In the genomic region with DNA sequence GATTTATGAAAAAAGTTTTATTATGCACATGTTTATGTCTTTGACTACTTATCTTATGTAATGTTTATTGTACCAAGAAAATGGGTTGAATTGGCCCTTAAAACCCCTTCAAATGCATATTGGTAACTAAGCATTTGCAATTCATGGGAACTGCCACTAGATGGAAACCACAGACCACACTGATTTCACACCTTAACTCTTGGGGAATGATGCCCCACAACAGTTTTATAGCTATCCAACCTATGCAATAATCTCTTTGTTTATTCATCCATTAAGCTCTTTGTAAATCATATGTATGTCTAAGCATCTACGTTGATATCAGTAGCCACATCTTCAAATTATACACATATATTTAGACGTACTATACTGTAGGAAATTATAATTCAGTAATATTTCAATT, we compare ENCODE assay signal across 10 mouse cellular contexts.
DNase-seq lines count a peak whose midpoint lies in the region; ATAC-seq and TF ChIP-seq lines count a peak whose summit lies in the region.
"Had no signal": no experiment of that assay in that cellular context is flagged by ENCODE, and none has a peak within 500 bp of the region (broad histone marks: within the 10 kb centered on the region; RNA-seq: fewer than 3 reads in every experiment).

No protein-coding gene starts in this region.

- TF ChIP-seq EP300 in CH12.LX (IDR thresholded peaks at IDR 0.05; ENCODE audit: low read length): no peak

- TF ChIP-seq RAD21 in CH12.LX (IDR thresholded peaks at IDR 0.05; ENCODE audit: low read depth, low read length): peak; percentile 66

- no peaks in the 10 kb centered on the region for H3K4me1 ChIP-seq in hindbrain, embryonic 10.5 days (replicated peaks)
- no peaks in the 10 kb centered on the region for H3K4me1 ChIP-seq in hindbrain, embryonic 12.5 days
- no peaks in the 10 kb centered on the region for H3K4me1 ChIP-seq in CH12.LX (ENCODE audit: control insufficient read depth in 1 of 2, insufficient read depth in 2 of 2)
- H3K4me1 ChIP-seq: liver, embryonic 15.5 days had no signal

- no peak overlapping the region for H3K4me3 ChIP-seq in hindbrain, embryonic 10.5 days
- H3K4me3 ChIP-seq in hindbrain, embryonic 12.5 days: no peak overlapping the region
- no peak overlapping the region for H3K4me3 ChIP-seq in CH12.LX (replicated peaks in 1 of 3; ENCODE audit: low read depth in 2 of 3, low read length in 2 of 3, poor library complexity in 1 of 3)
- H3K4me3 ChIP-seq: heart, embryonic 13.5 days; liver, embryonic 15.5 days had no signal

- H3K27me3 ChIP-seq in hindbrain, embryonic 10.5 days (ENCODE audit: insufficient read depth, poor library complexity, severe bottlenecking): no peaks in the 10 kb centered on the region
- H3K27me3 ChIP-seq in hindbrain, embryonic 12.5 days: no peaks in the 10 kb centered on the region
- H3K27me3 ChIP-seq in CH12.LX (replicated peaks): no peaks in the 10 kb centered on the region
- H3K27me3 ChIP-seq: heart, embryonic 13.5 days; liver, embryonic 15.5 days had no signal

- H3K4me2 ChIP-seq in hindbrain, embryonic 12.5 days (replicated peaks): no peak overlapping the region
- H3K4me2 ChIP-seq in CH12.LX (ENCODE audit: insufficient read depth, low read depth, poor library complexity, severe bottlenecking): no peak overlapping the region
- H3K4me2 ChIP-seq: heart, embryonic 13.5 days; liver, embryonic 15.5 days had no signal

- in situ Hi-C loops in CH12.LX (cut with MboI; ENCODE audit: low pct_ligation_motif_present, low pct_unique_long_range_greater_than_20kb, low sequenced_read_pairs): no loop called here

- WGBS in hindbrain, embryonic 10.5 days: 60% methylated on average over 2 of the region's 2 CpGs
- 52% methylated on average over 2 of the region's 2 CpGs for WGBS in hindbrain, embryonic 12.5 days

- peak; percentile 51 to 58; a peak in 3 of 4 replicates for TF ChIP-seq CTCF in CH12.LX (conservative IDR thresholded peaks at IDR 0.05 in 1 of 2, IDR thresholded peaks at IDR 0.05 in 1 of 2; ENCODE audit: low read depth in 2 of 2, low read length in 2 of 2)

- peak; percentile 3 for DNase-seq in hindbrain, embryonic 10.5 days (ENCODE audit: low spot score)
- peak; percentile 20 for DNase-seq in CH12.LX (ENCODE audit: extremely low read depth)
- DNase-seq in cerebellum, adult 8-10 months: peak; percentile 8
- DNase-seq in layer of hippocampus, postnatal 10 days (ENCODE audit: low spot score in 2 of 2): peak; percentile 8 to 31
- DNase-seq in urinary bladder, postnatal 36 days (ENCODE audit: low spot score in 2 of 2): no peak
- no peak for DNase-seq in ovary, adult 18-20 months (ENCODE audit: low spot score)
- DNase-seq in gastrocnemius, adult 8-10 months (ENCODE audit: low spot score in 2 of 2): no peak

- dilution Hi-C loops in CH12.LX (cut with MboI; ENCODE audit: extremely low pct_ligation_motif_present, extremely low pct_unique_long_range_greater_than_20kb, low sequenced_read_pairs): no loop called here

- H3K9me3 ChIP-seq in hindbrain, embryonic 10.5 days: no peaks in the 10 kb centered on the region
- no peaks in the 10 kb centered on the region for H3K9me3 ChIP-seq in hindbrain, embryonic 12.5 days (replicated peaks)
- H3K9me3 ChIP-seq in CH12.LX (replicated peaks; ENCODE audit: low read length): no peaks in the 10 kb centered on the region
- H3K9me3 ChIP-seq: heart, embryonic 13.5 days; liver, embryonic 15.5 days had no signal

- H3K27ac ChIP-seq in hindbrain, embryonic 10.5 days: no peak overlapping the region
- no peak overlapping the region for H3K27ac ChIP-seq in hindbrain, embryonic 12.5 days
- no peak overlapping the region for H3K27ac ChIP-seq in CH12.LX (ENCODE audit: insufficient read depth, low read depth)
- H3K27ac ChIP-seq: heart, embryonic 13.5 days; liver, embryonic 15.5 days had no signal

- TF ChIP-seq POLR2A in CH12.LX (IDR thresholded peaks at IDR 0.05; ENCODE audit: low read depth, low read length): no peak

- H3K36me3 ChIP-seq in hindbrain, embryonic 10.5 days: no peaks in the 10 kb centered on the region
- no peaks in the 10 kb centered on the region for H3K36me3 ChIP-seq in hindbrain, embryonic 12.5 days
- H3K36me3 ChIP-seq in CH12.LX (replicated peaks in 1 of 2; ENCODE audit: control insufficient read depth in 1 of 2, insufficient read depth in 1 of 2, low read length in 1 of 2): no peaks in the 10 kb centered on the region
- H3K36me3 ChIP-seq: heart, embryonic 13.5 days; liver, embryonic 15.5 days had no signal

- no peaks in the 10 kb centered on the region for H3K79me2 ChIP-seq in CH12.LX (replicated peaks; ENCODE audit: control insufficient read depth, extremely low read depth, insufficient read depth, poor library complexity, severe bottlenecking)

- ATAC-seq in hindbrain, embryonic 12.5 days (ENCODE audit: low FRiP score): no peak; the same call in 1 of the 2 replicates

- H3K9ac ChIP-seq in hindbrain, embryonic 12.5 days: no peak overlapping the region
- H3K9ac ChIP-seq in CH12.LX (ENCODE audit: insufficient read depth, low read depth): no peak overlapping the region
- H3K9ac ChIP-seq: heart, embryonic 13.5 days; liver, embryonic 15.5 days had no signal

TF ChIP-seq in CH12.LX, 34 proteins besides CTCF, POLR2A, EP300 and RAD21:
- TF ChIP-seq ZKSCAN1 (IDR thresholded peaks at IDR 0.05; ENCODE audit: borderline replicate concordance, low read depth, low read length) (no peak), SMC3 (IDR thresholded peaks at IDR 0.05; ENCODE audit: low read depth, low read length) (peak; percentile 35)

Comparison
In these comparisons a context has a peak if more than half of its experiments do, and no peak if none do; other contexts are left out.
1. DNase-seq: peak in hindbrain, embryonic 10.5 days (single experiment), CH12.LX (single experiment), cerebellum, adult 8-10 months (single experiment) and layer of hippocampus, postnatal 10 days (2 of 2); none in urinary bladder, postnatal 36 days (0 of 2), ovary, adult 18-20 months (single experiment) and gastrocnemius, adult 8-10 months (0 of 2).